Mouse (Mus musculus): ENCODE results near the gene Baiap2l1. TPM values are rescaled to one million over a fixed set of nuclear protein-coding genes. Genes with fewer than 3 reads are reported as not detected.
"Not testable (repeated sequence)": the region's sequence is repeated elsewhere in the genome, so short reads cannot be mapped to it uniquely, and the experiment has no call there.

The Baiap2l1 gene
- polyA plus RNA-seq, 1 experiment from 2014 or later = 8.1 TPM

- Histone ChIP-seq H3K27ac (ENCODE audit: low read depth) (no peak overlapping the region), H3K9me3 (ENCODE audit: low read depth, low read length) (no peaks in the 10 kb centered on the region), H3K36me3 (ENCODE audit: insufficient read depth) (no peaks in the 10 kb centered on the region), H3K4me2 (no peak overlapping the region), H3K4me3 (ENCODE audit: low read depth, low read length) (no peak overlapping the region), H3K4me1 (ENCODE audit: insufficient read depth) (no peaks in the 10 kb centered on the region), H3K27me3 (ENCODE audit: insufficient read depth, low read length) (no peaks in the 10 kb centered on the region), H3K9ac (no peak overlapping the region)
- whole genome bisulfite sequencing = 75% methylated on average over 3 of the region's 3 CpGs
- peak; percentile 47 for TF ChIP-seq CTCF (IDR thresholded peaks at IDR 0.05; ENCODE audit: low read depth)
- DNase-seq = peak; percentile 20
- no peak for ATAC-seq (ENCODE audit: insufficient read depth)
Measured at GRCm38 (mm10) chr5:144381782-144382181, 23.9 kb upstream of the Baiap2l1 start.

- ATAC-seq (ENCODE audit: insufficient read depth) (no peak), DNase-seq (no peak)
- Histone ChIP-seq H3K27ac (ENCODE audit: low read depth) (no peak overlapping the region), H3K36me3 (ENCODE audit: insufficient read depth) (no peaks in the 10 kb centered on the region), H3K4me3 (ENCODE audit: low read depth, low read length) (no peak overlapping the region), H3K9ac (no peak overlapping the region), H3K4me1 (ENCODE audit: insufficient read depth) (no peaks in the 10 kb centered on the region), H3K4me2 (no peak overlapping the region), H3K9me3 (ENCODE audit: low read depth, low read length) (no peaks in the 10 kb centered on the region), H3K27me3 (ENCODE audit: insufficient read depth, low read length) (no peaks in the 10 kb centered on the region)
- no peak for TF ChIP-seq CTCF (IDR thresholded peaks at IDR 0.05; ENCODE audit: low read depth)
- WGBS = 85% methylated on average over 7 of the region's 7 CpGs
Measured at GRCm38 (mm10) chr5:144380689-144381088, 22.8 kb upstream of the Baiap2l1 start.

GRCm38 (mm10) chr5:144379431-144379830 is 21.5 kb upstream of the Baiap2l1 start:
- no peak overlapping the region for H3K4me3 ChIP-seq (ENCODE audit: low read depth, low read length)
- ATAC-seq (ENCODE audit: insufficient read depth) (no peak), DNase-seq (no peak)
- H3K27me3 ChIP-seq (ENCODE audit: insufficient read depth, low read length) = no peaks in the 10 kb centered on the region
- H3K4me1 ChIP-seq (ENCODE audit: insufficient read depth) = no peaks in the 10 kb centered on the region
- H3K4me2 ChIP-seq = no peak overlapping the region
- H3K27ac ChIP-seq (ENCODE audit: low read depth) = no peak overlapping the region
- no peaks in the 10 kb centered on the region for H3K36me3 ChIP-seq (ENCODE audit: insufficient read depth)
- no peak overlapping the region for H3K9ac ChIP-seq
- 90% methylated on average over 4 of the region's 4 CpGs for WGBS
- TF ChIP-seq CTCF (IDR thresholded peaks at IDR 0.05; ENCODE audit: low read depth) = no peak
- no peaks in the 10 kb centered on the region for H3K9me3 ChIP-seq (ENCODE audit: low read depth, low read length)

GRCm38 (mm10) chr5:144372885-144373284 is 15.0 kb upstream of the Baiap2l1 start:
- WGBS = 58% methylated on average over 2 of the region's 2 CpGs
- DNase-seq (no peak), ATAC-seq (ENCODE audit: insufficient read depth) (no peak)
- Histone ChIP-seq H3K27me3 (ENCODE audit: insufficient read depth, low read length) (no peaks in the 10 kb centered on the region), H3K36me3 (ENCODE audit: insufficient read depth) (no peaks in the 10 kb centered on the region), H3K27ac (ENCODE audit: low read depth) (no peak overlapping the region), H3K9me3 (ENCODE audit: low read depth, low read length) (no peaks in the 10 kb centered on the region), H3K4me3 (ENCODE audit: low read depth, low read length) (no peak overlapping the region), H3K4me2 (no peak overlapping the region), H3K9ac (no peak overlapping the region), H3K4me1 (ENCODE audit: insufficient read depth) (no peaks in the 10 kb centered on the region)
- TF ChIP-seq CTCF (IDR thresholded peaks at IDR 0.05; ENCODE audit: low read depth) = no peak

DNA sequence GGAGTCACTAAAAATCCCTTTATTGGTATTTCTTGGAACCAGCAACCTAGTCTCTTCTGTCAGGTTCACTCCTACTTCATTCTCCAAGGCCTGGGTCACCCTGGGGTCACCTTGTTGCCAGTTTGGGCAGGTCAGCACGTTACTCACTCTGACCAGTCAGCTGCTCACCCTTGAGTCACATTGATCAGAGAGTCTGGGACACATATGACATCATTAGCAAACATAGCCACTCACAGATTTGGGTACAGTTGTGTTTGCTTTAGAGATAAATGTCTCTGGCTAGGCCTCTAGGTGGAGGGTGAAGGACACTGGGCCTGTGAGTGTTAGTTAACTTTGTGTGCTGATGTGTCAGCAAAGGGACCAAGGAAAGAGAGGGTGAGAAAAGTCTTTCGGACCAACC is 14.3 kb upstream of the Baiap2l1 start:
- Histone ChIP-seq H3K4me2 (no peak overlapping the region), H3K36me3 (ENCODE audit: insufficient read depth) (no peaks in the 10 kb centered on the region), H3K9me3 (ENCODE audit: low read depth, low read length) (no peaks in the 10 kb centered on the region), H3K4me3 (ENCODE audit: low read depth, low read length) (no peak overlapping the region), H3K27ac (ENCODE audit: low read depth) (no peak overlapping the region), H3K27me3 (ENCODE audit: insufficient read depth, low read length) (no peaks in the 10 kb centered on the region), H3K4me1 (ENCODE audit: insufficient read depth) (no peaks in the 10 kb centered on the region), H3K9ac (no peak overlapping the region)
- DNase-seq (no peak), ATAC-seq (ENCODE audit: insufficient read depth) (no peak)
- no peak for TF ChIP-seq CTCF (IDR thresholded peaks at IDR 0.05; ENCODE audit: low read depth)
- 27% methylated on average over 2 of the region's 2 CpGs for WGBS

DNA sequence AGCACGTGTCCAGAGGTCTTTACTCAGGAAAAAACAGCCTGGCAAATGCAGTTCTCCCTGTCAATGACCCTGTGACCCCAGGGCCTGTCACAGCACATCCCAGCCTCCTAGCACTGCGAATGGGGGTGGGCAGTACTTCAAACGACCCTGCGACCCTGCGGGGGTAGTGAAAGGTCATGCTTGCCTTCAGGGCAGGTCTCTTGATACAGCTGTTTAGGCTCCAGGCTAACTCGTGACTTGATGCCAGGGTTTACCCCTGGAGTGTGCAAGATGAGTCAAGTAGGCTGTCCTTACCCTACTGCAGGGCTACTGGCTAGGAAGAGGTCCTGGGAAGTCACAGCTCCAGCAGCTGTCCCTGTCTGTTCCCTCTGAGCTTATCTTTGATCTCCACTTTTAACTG is 13.1 kb upstream of the Baiap2l1 start:
- H3K4me2 ChIP-seq = no peak overlapping the region
- 7% methylated on average over 6 of the region's 6 CpGs for whole genome bisulfite sequencing
- H3K4me1 ChIP-seq (ENCODE audit: insufficient read depth) = no peaks in the 10 kb centered on the region
- ATAC-seq (ENCODE audit: insufficient read depth) (no peak), DNase-seq (no peak)
- no peak overlapping the region for H3K27ac ChIP-seq (ENCODE audit: low read depth)
- no peak overlapping the region for H3K4me3 ChIP-seq (ENCODE audit: low read depth, low read length)
- H3K9ac ChIP-seq = no peak overlapping the region
- no peaks in the 10 kb centered on the region for H3K36me3 ChIP-seq (ENCODE audit: insufficient read depth)
- TF ChIP-seq CTCF (IDR thresholded peaks at IDR 0.05; ENCODE audit: low read depth) = no peak
- H3K27me3 ChIP-seq (ENCODE audit: insufficient read depth, low read length) = no peaks in the 10 kb centered on the region
- H3K9me3 ChIP-seq (ENCODE audit: low read depth, low read length) = no peaks in the 10 kb centered on the region

- Histone ChIP-seq H3K27ac (ENCODE audit: low read depth) (no peak overlapping the region), H3K36me3 (ENCODE audit: insufficient read depth) (no peaks in the 10 kb centered on the region), H3K9ac (no peak overlapping the region), H3K27me3 (ENCODE audit: insufficient read depth, low read length) (no peaks in the 10 kb centered on the region), H3K4me1 (ENCODE audit: insufficient read depth) (no peaks in the 10 kb centered on the region), H3K4me3 (ENCODE audit: low read depth, low read length) (no peak overlapping the region), H3K4me2 (no peak overlapping the region), H3K9me3 (ENCODE audit: low read depth, low read length) (no peaks in the 10 kb centered on the region)
- no peak for TF ChIP-seq CTCF (IDR thresholded peaks at IDR 0.05; ENCODE audit: low read depth)
- no peak for ATAC-seq (ENCODE audit: insufficient read depth)
- WGBS = 71% methylated on average over 9 of the region's 9 CpGs
- no peak for DNase-seq
Measured at GRCm38 (mm10) chr5:144368661-144369205, 10.8 kb upstream of the Baiap2l1 start.

GRCm38 (mm10) chr5:144366551-144366950 is 8.6 kb upstream of the Baiap2l1 start:
- H3K9ac ChIP-seq; ATAC-seq (ENCODE audit: insufficient read depth); H3K27me3 ChIP-seq (ENCODE audit: insufficient read depth, low read length); H3K27ac ChIP-seq (ENCODE audit: low read depth); H3K36me3 ChIP-seq (ENCODE audit: insufficient read depth); H3K4me2 ChIP-seq; H3K4me3 ChIP-seq (ENCODE audit: low read depth, low read length); DNase-seq; H3K9me3 ChIP-seq (ENCODE audit: low read depth, low read length); H3K4me1 ChIP-seq (ENCODE audit: insufficient read depth): not testable (repeated sequence)
- WGBS = 64% methylated on average over 6 of the region's 6 CpGs
